Mouse (Mus musculus): ENCODE data around the gene 2700097O09Rik. TPM values are rescaled to one million over a fixed set of nuclear protein-coding genes. Genes with fewer than 3 reads are reported as not detected.

2700097O09Rik gene
- total RNA-seq (2023) = 1 to 10 TPM; 4.1 to 4.5 TPM

GRCm38 (mm10) chr12:55079726-55080600 is at the start of gene 2700097O09Rik, which contains the start of gene Srp54a:
Gene 2700097O09Rik (minus strand): TSS chr12:55080110.
Gene Srp54a (plus strand): TSS chr12:55080262.

DNA sequence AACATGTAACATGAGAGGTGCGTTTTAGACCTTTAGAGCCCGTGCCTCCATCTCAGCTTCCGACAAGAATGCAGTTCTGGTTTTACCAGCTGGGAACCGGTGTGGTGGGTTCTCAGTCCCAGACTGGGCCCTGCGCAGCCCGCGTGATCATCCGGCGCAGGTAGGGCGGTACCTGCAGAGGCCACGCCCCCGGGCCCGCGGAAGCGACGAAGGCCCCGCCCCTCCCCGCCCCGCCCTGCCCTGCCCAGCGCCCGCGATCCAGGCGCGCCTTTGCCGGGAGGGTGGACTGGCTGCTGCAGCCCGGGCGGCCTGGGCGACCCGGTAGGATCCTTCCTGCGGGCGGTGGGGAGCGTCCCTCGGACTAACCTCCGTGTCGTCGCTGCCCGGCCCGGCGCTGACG is 44.3 kb upstream of the 2700097O09Rik start, which contains the start of gene Fam177a:
Fam177a (plus strand) TSS at position 228 of the 400 bp plus-strand sequence.

GRCm38 (mm10) chr12:55013626-55014398 is 66.1 kb downstream of the 2700097O09Rik start, which contains the start of gene Baz1a:
Gene Baz1a (minus strand): TSS chr12:55014348.

Other genes with a start within 250 kb of the 2700097O09Rik start
- 10 to 100 TPM; 15.8 to 17.6 TPM for gene Cfl2, start 217.2 kb downstream of the 2700097O09Rik start, total RNA-seq (2023)
- gene Gm20403, start 93.6 kb downstream of the 2700097O09Rik start, total RNA-seq (2023) = not detected
- 100 to 1,000 TPM; 148 to 156 TPM for gene Baz1a, start 65.8 kb downstream of the 2700097O09Rik start, total RNA-seq (2023)
- 10 to 100 TPM; 37.2 to 37.5 TPM for gene Srp54a, start 152 bp upstream of the 2700097O09Rik start, total RNA-seq (2023)
- 1 to 10 TPM; 3.9 to 5.9 TPM for gene Fam177a, start 44.4 kb upstream of the 2700097O09Rik start, total RNA-seq (2023)
- gene Srp54b, start 75.0 kb upstream of the 2700097O09Rik start, total RNA-seq (2023) = 10 to 100 TPM; 21.0 to 32.6 TPM
- 1 to 10 TPM; 3.8 to 5.9 TPM for gene 1700047I17Rik2, start 119.5 kb upstream of the 2700097O09Rik start, total RNA-seq (2023)
- gene Srp54c, start 150.1 kb upstream of the 2700097O09Rik start, total RNA-seq (2023) = 10 to 100 TPM; 11.2 to 15.6 TPM
- gene 1110008L16Rik, start 219.5 kb upstream of the 2700097O09Rik start, total RNA-seq (2023) = 1 to 10 TPM; 3.0 to 3.9 TPM
- gene Ppp2r3c, start 222.9 kb upstream of the 2700097O09Rik start, total RNA-seq (2023) = 10 to 100 TPM; 17.0 to 17.3 TPM

Data from neutrophil, adult 83 days (primary cell).